ENCODE assay signal across 13 mouse cellular contexts in the genomic region with DNA sequence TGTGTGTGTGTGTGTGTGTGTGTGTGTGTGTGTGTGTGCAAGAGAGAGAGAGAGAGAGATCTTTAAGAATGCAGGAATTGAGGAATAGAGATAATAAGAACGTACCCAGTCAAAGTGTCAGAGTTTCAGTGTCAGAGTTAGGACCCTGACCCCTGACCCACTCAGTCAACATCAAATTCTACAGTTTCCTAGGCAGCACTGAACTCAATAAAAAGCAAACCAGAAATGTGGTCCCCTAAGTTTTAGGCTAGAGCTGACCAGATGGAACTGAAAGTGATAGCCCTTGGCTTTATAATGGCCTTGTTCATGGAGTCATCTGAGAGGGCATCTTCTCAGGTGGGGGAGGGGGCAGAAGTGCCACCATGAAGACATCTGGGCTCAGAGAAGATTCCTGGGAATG. TPM values are rescaled to one million over a fixed set of nuclear protein-coding genes. Genes with fewer than 3 reads are reported as not detected.
"Had no signal": no experiment of that assay in that cellular context is flagged by ENCODE, and none has a peak within 500 bp of the region (broad histone marks: within the 10 kb centered on the region; RNA-seq: fewer than 3 reads in every experiment).

No protein-coding gene starts in this region.

- ATAC-seq: lung, postnatal 0 days; midbrain, embryonic 13.5 days had no signal

- H3K4me3 ChIP-seq: kidney, embryonic 15.5 days; left cerebral cortex, adult 2 months; limb, embryonic 10.5 days; liver, embryonic 15.5 days; midbrain, embryonic 13.5 days had no signal

- H3K27ac ChIP-seq: kidney, embryonic 15.5 days; left cerebral cortex, adult 2 months; limb, embryonic 10.5 days; liver, embryonic 15.5 days; midbrain, embryonic 13.5 days; stomach, postnatal 0 days had no signal

- H3K9ac ChIP-seq: kidney, embryonic 15.5 days; liver, embryonic 15.5 days; midbrain, embryonic 13.5 days had no signal

- H3K4me2 ChIP-seq: kidney, embryonic 15.5 days; liver, embryonic 11.5 days; liver, embryonic 15.5 days; midbrain, embryonic 13.5 days had no signal

- H3K9me3 ChIP-seq: kidney, embryonic 15.5 days; limb, embryonic 10.5 days; liver, embryonic 15.5 days; midbrain, embryonic 13.5 days had no signal

- DNase-seq: kidney, adult 18-20 months; kidney, postnatal 25 days; lung, adult 2 months; lung, postnatal 36 days; right cerebral cortex, postnatal 14 days had no signal

- H3K36me3 ChIP-seq: kidney, embryonic 15.5 days; limb, embryonic 10.5 days; liver, embryonic 15.5 days; midbrain, embryonic 13.5 days had no signal

- H3K4me1 ChIP-seq: kidney, embryonic 15.5 days; liver, embryonic 15.5 days had no signal

- H3K27me3 ChIP-seq: kidney, embryonic 15.5 days; liver, embryonic 15.5 days; midbrain, embryonic 13.5 days had no signal

RNA-seq across cellular contexts. Expression of a gene that starts 1.7 kb away (rescaled TPM):
- polyA plus RNA-seq: kidney, embryonic 15.5 days; liver, embryonic 15.5 days; lung, postnatal 0 days had no signal
